9 mouse cellular contexts compared by ENCODE assay signal in genomic region chr11:60412173-60412572, GRCm38 (mm10). TPM values are rescaled to one million over a fixed set of nuclear protein-coding genes. Genes with fewer than 3 reads are reported as not detected.
DNase-seq lines count a peak whose midpoint lies in the region; ATAC-seq lines count a peak whose summit lies in the region.
"Had no signal": no experiment of that assay in that cellular context is flagged by ENCODE, and none has a peak within 500 bp of the region (broad histone marks: within the 10 kb centered on the region; RNA-seq: fewer than 3 reads in every experiment).

No protein-coding gene starts in this region.

- H3K36me3 ChIP-seq in heart, embryonic 12.5 days = peaks cover 26% of the 10 kb centered on the region

- no peak overlapping the region for H3K4me2 ChIP-seq in heart, embryonic 12.5 days
- H3K4me2 ChIP-seq: embryonic facial prominence, embryonic 12.5 days had no signal

- no peaks in the 10 kb centered on the region for H3K9me3 ChIP-seq in heart, embryonic 12.5 days (replicated peaks)
- H3K9me3 ChIP-seq: embryonic facial prominence, embryonic 12.5 days had no signal

- no peak overlapping the region for H3K4me3 ChIP-seq in heart, embryonic 12.5 days
- H3K4me3 ChIP-seq: embryonic facial prominence, embryonic 12.5 days had no signal

- ATAC-seq in heart, embryonic 12.5 days (ENCODE audit: insufficient number of reproducible peaks, low FRiP score) = no peak

- H3K27ac ChIP-seq in heart, embryonic 12.5 days (ENCODE audit: poor library complexity, severe bottlenecking) = no peak overlapping the region
- H3K27ac ChIP-seq: embryonic facial prominence, embryonic 12.5 days had no signal

- H3K27me3 ChIP-seq in heart, embryonic 12.5 days (replicated peaks) = no peaks in the 10 kb centered on the region
- H3K27me3 ChIP-seq: embryonic facial prominence, embryonic 12.5 days had no signal

- H3K4me1 ChIP-seq in heart, embryonic 12.5 days (replicated peaks) = peaks cover 16% of the 10 kb centered on the region

- peak; percentile 76 for DNase-seq in heart, adult 8-10 months (ENCODE audit: low spot score)
- DNase-seq in A20 (ENCODE audit: low read depth, low spot score) = peak; percentile 70
- peak; percentile 23 to 90 for DNase-seq in adrenal gland, adult (ENCODE audit: inconsistent age in 2 of 2, low spot score in 1 of 2)
- DNase-seq in embryo, embryonic 11 days = peak; percentile 89
- peak; percentile 72 to 74 for DNase-seq in kidney, postnatal 4 days
- peak; percentile 83 for DNase-seq in lung, postnatal 14 days
- DNase-seq in thymus, postnatal 10 days (ENCODE audit: low spot score in 2 of 2) = peak; percentile 9 to 81

- H3K9ac ChIP-seq in heart, embryonic 12.5 days = no peak overlapping the region
- H3K9ac ChIP-seq: embryonic facial prominence, embryonic 12.5 days had no signal

- WGBS in heart, embryonic 12.5 days = 16% methylated on average over 3 of the region's 3 CpGs

RNA-seq across cellular contexts. Expression of gene Gid4, which starts 4.8 kb away (rescaled TPM):
- 10 to 100 TPM; 46.3 to 52.1 (median 49.5) TPM for total RNA-seq in heart, adult 8-10 months (2022)
- polyA plus RNA-seq in heart, embryonic 12.5 days (2016; fragmentation: Nextera tagmentation; extraction: Ambion mirVana) = 21.6 and 22.9 TPM in 2 replicates

RNA-seq across cellular contexts. Expression of gene Atpaf2, which starts 6.1 kb away (rescaled TPM):
- 10 to 100 TPM; 41.7 to 49.1 (median 43.6) TPM for total RNA-seq in heart, adult 8-10 months (2022)
- polyA plus RNA-seq in heart, embryonic 12.5 days (2016; fragmentation: Nextera tagmentation; extraction: Ambion mirVana) = 47.2 and 50.5 TPM in 2 replicates

RNA-seq across cellular contexts. Expression of gene Drg2, which starts 42.2 kb away (rescaled TPM):
- total RNA-seq in heart, adult 8-10 months (2022) = 10 to 100 TPM; 27.5 to 33.6 (median 29.6) TPM
- polyA plus RNA-seq in heart, embryonic 12.5 days (2016; fragmentation: Nextera tagmentation; extraction: Ambion mirVana) = 67.1 and 69.4 TPM in 2 replicates

RNA-seq across cellular contexts. Expression of gene Myo15, which starts 57.0 kb away (rescaled TPM):
- total RNA-seq in heart, adult 8-10 months (2022) = under 1 TPM in 2 of 4 experiments, not detected in 2; 0.03 TPM
- 0.04 and 0.15 TPM in 2 replicates for polyA plus RNA-seq in heart, embryonic 12.5 days (2016; fragmentation: Nextera tagmentation; extraction: Ambion mirVana)

RNA-seq across cellular contexts. Expression of gene Drc3, which starts 59.0 kb away (rescaled TPM):
- total RNA-seq in heart, adult 8-10 months (2022) = 1 to 10 TPM; 2.3 to 3.4 (median 2.7) TPM
- 1.6 and 2.3 TPM in 2 replicates for polyA plus RNA-seq in heart, embryonic 12.5 days (2016; fragmentation: Nextera tagmentation; extraction: Ambion mirVana)
